Mouse (Mus musculus) megakaryocyte, embryonic 14.5 days (primary cell): ENCODE measurements at regions not wholly inside any gene's neighbourhood (a gene's known extent, or its start where the extent isn't known, plus 50 kb on each side); places are given as distances from the start of the nearest gene placed in this dataset.

Experiments
- FLI1 ChIP-seq: IDR thresholded peaks from 2 replicates; pipeline ENCODE4 v1.6.1; 2012; ENCODE audit warnings: low read length, inconsistent platforms, mixed read lengths
- GATA1 ChIP-seq: IDR thresholded peaks from 3 replicates; pipeline ENCODE4 v1.6.1; 2012; ENCODE audit warnings: mixed read lengths, low read length, inconsistent platforms, borderline replicate concordance

DNA sequence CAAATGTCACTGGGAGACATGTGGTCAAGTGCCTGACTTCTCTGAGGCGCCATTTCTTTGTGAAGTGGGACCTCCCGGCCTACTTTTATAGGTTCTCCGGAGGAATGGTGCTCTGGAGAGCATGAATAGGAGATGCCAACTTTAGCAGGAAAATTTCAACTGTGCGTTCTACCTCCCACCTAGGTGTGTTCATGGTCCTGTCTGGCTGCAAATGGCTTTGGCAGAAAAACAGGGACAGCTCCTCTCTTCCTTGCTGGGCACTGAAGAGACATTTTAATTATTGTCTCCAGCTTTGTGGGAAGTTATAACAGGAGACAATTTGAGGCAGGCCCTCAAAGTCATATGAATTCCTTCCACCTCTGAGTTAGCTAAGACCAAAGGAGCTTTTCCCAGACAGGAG is 190.6 kb upstream of the Sfrp2 start:
- TF ChIP-seq GATA1, result no peak
- TF ChIP-seq FLI1, result no peak
